Comparison of ENCODE assay signal across 21 mouse cellular contexts in genomic region chr7:115408915-115409314, GRCm38 (mm10).
A peak's percentile ranks its signal among the peaks of the same experiment; 100 is the strongest.
DNase-seq lines count a peak whose midpoint lies in the region; ATAC-seq lines count a peak whose summit lies in the region.
"Had no signal": no experiment of that assay in that cellular context is flagged by ENCODE, and none has a peak within 500 bp of the region (broad histone marks: within the 10 kb centered on the region; RNA-seq: fewer than 3 reads in every experiment).

No protein-coding gene starts in this region.

- no peak overlapping the region for H3K4me3 ChIP-seq in hindbrain, embryonic 10.5 days
- no peak overlapping the region for H3K4me3 ChIP-seq in hindbrain, embryonic 11.5 days (ENCODE audit: low read depth, low read length)
- H3K4me3 ChIP-seq in heart, embryonic 11.5 days (ENCODE audit: low read depth, low read length), result no peak overlapping the region
- H3K4me3 ChIP-seq: limb, embryonic 13.5 days; liver, embryonic 13.5 days; lung, embryonic 15.5 days; midbrain, embryonic 12.5 days; neural tube, embryonic 12.5 days had no signal

- H3K4me1 ChIP-seq in hindbrain, embryonic 10.5 days (replicated peaks), result peaks cover 21% of the 10 kb centered on the region
- no peaks in the 10 kb centered on the region for H3K4me1 ChIP-seq in hindbrain, embryonic 11.5 days (replicated peaks; ENCODE audit: control insufficient read depth, insufficient read depth, low read length)
- H3K4me1 ChIP-seq in heart, embryonic 11.5 days (ENCODE audit: control insufficient read depth, insufficient read depth, low read length), result peaks cover 14% of the 10 kb centered on the region
- H3K4me1 ChIP-seq: liver, embryonic 13.5 days had no signal

- H3K9ac ChIP-seq in hindbrain, embryonic 11.5 days (ENCODE audit: low read depth, low read length), result no peak overlapping the region
- no peak overlapping the region for H3K9ac ChIP-seq in heart, embryonic 11.5 days (ENCODE audit: low read depth, low read length)
- H3K9ac ChIP-seq: forebrain, postnatal 0 days; limb, embryonic 13.5 days; liver, embryonic 13.5 days; lung, embryonic 15.5 days; midbrain, embryonic 12.5 days; neural tube, embryonic 12.5 days had no signal

- H3K27ac ChIP-seq in hindbrain, embryonic 10.5 days, result 0 out of 2 replicates have a peak overlapping the region, but pooled peaks have one; percentile 16
- no peak overlapping the region for H3K27ac ChIP-seq in hindbrain, embryonic 11.5 days (ENCODE audit: low read depth, low read length)
- peak overlapping the region; percentile 31 for H3K27ac ChIP-seq in heart, embryonic 11.5 days (ENCODE audit: low read depth, low read length)
- H3K27ac ChIP-seq: hindbrain, postnatal 0 days; kidney, postnatal 0 days; limb, embryonic 13.5 days; liver, embryonic 13.5 days; lung, embryonic 15.5 days; midbrain, embryonic 12.5 days; neural tube, embryonic 12.5 days; stomach, postnatal 0 days had no signal

- DNase-seq in adrenal gland, adult (ENCODE audit: inconsistent age in 2 of 2, low spot score in 1 of 2), result peak; percentile 15 to 65
- no peak for DNase-seq in adrenal gland, adult 18-20 months (ENCODE audit: low spot score in 2 of 2)
- DNase-seq in hindbrain, embryonic 10.5 days (ENCODE audit: low spot score), result no peak
- DNase-seq in hindbrain, embryonic 11.5 days (ENCODE audit: low spot score), result no peak
- peak; percentile 22 to 46 for DNase-seq in heart, postnatal 10 days
- no peak for DNase-seq in urinary bladder, postnatal 25 days (ENCODE audit: low spot score)
- DNase-seq in spleen, adult 18-20 months, result no peak
- DNase-seq: adrenal gland, adult 8-10 months; cerebellum, adult 9-11 months; forebrain, postnatal 0 days; liver, embryonic 13.5 days; right cerebral cortex, postnatal 4 days had no signal

- H3K9me3 ChIP-seq in hindbrain, embryonic 10.5 days, result no peaks in the 10 kb centered on the region
- no peaks in the 10 kb centered on the region for H3K9me3 ChIP-seq in hindbrain, embryonic 11.5 days (ENCODE audit: control insufficient read depth, low read length)
- no peaks in the 10 kb centered on the region for H3K9me3 ChIP-seq in heart, embryonic 11.5 days (replicated peaks; ENCODE audit: control insufficient read depth, low read length)
- H3K9me3 ChIP-seq: limb, embryonic 13.5 days; liver, embryonic 13.5 days; lung, embryonic 15.5 days; midbrain, embryonic 12.5 days; neural tube, embryonic 12.5 days had no signal

- 5% methylated on average over 2 of the region's 2 CpGs for WGBS in hindbrain, embryonic 10.5 days
- WGBS in hindbrain, embryonic 11.5 days, result 9% methylated on average over 2 of the region's 2 CpGs
- WGBS in heart, embryonic 11.5 days (ENCODE audit: insufficient replicate concordance), result 14% methylated on average over 2 of the region's 2 CpGs

- H3K4me2 ChIP-seq in hindbrain, embryonic 11.5 days (replicated peaks; ENCODE audit: low read depth, low read length), result no peak overlapping the region
- no peak overlapping the region for H3K4me2 ChIP-seq in heart, embryonic 11.5 days
- H3K4me2 ChIP-seq: limb, embryonic 13.5 days; liver, embryonic 13.5 days; lung, embryonic 15.5 days; midbrain, embryonic 12.5 days; neural tube, embryonic 12.5 days had no signal

- intact Hi-C loops in heart, postnatal 10 days (cut with DNase I), result no loop called here

- ATAC-seq in hindbrain, embryonic 11.5 days (ENCODE audit: low FRiP score), result no peak
- no peak for ATAC-seq in heart, embryonic 11.5 days (replicated peaks; ENCODE audit: insufficient number of reproducible peaks, low FRiP score, low TSS enrichment)
- ATAC-seq: forebrain, postnatal 0 days; hindbrain, postnatal 0 days; intestine, postnatal 0 days had no signal

- H3K36me3 ChIP-seq in hindbrain, embryonic 10.5 days, result no peaks in the 10 kb centered on the region
- no peaks in the 10 kb centered on the region for H3K36me3 ChIP-seq in hindbrain, embryonic 11.5 days (ENCODE audit: control insufficient read depth, insufficient read depth, low read length)
- no peaks in the 10 kb centered on the region for H3K36me3 ChIP-seq in heart, embryonic 11.5 days (ENCODE audit: control insufficient read depth, insufficient read depth, low read length)
- H3K36me3 ChIP-seq: limb, embryonic 13.5 days; liver, embryonic 13.5 days; lung, embryonic 15.5 days; midbrain, embryonic 12.5 days; neural tube, embryonic 12.5 days had no signal

- H3K27me3 ChIP-seq in hindbrain, embryonic 10.5 days (ENCODE audit: insufficient read depth, poor library complexity, severe bottlenecking), result peaks cover 13% of the 10 kb centered on the region
- 0 out of 2 replicates have a peak, but pooled peaks cover 2% of the 10 kb centered on the region for H3K27me3 ChIP-seq in hindbrain, embryonic 11.5 days (ENCODE audit: control insufficient read depth, insufficient read depth, low read length)
- H3K27me3 ChIP-seq in heart, embryonic 11.5 days (ENCODE audit: control insufficient read depth, insufficient read depth, low read length), result no peaks in the 10 kb centered on the region
- H3K27me3 ChIP-seq: liver, embryonic 13.5 days; midbrain, embryonic 12.5 days; neural tube, embryonic 12.5 days had no signal

Comparison
In these comparisons a context has a peak if more than half of its experiments do, and no peak if none do; other contexts are left out.
1. DNase-seq: peak in adrenal gland, adult (2 of 2) and heart, postnatal 10 days (2 of 2); none in adrenal gland, adult 18-20 months (0 of 2), hindbrain, embryonic 10.5 days (single experiment), hindbrain, embryonic 11.5 days (single experiment), urinary bladder, postnatal 25 days (single experiment) and spleen, adult 18-20 months (0 of 2).